Mouse (Mus musculus) heart, embryonic 13.5 days (tissue): ENCODE data around the gene Hrasls5. TPM values are rescaled to one million over a fixed set of nuclear protein-coding genes. Genes with fewer than 3 reads are reported as not detected.

Experiments
- ATAC-seq: fragments of 200-750 bp; cut with Nextera tagmentation; 2 replicates; pipeline ENCODE4 v1.8.0; 2017; ENCODE audit warnings: moderate TSS enrichment; ENCODE audit not compliant: insufficient number of reproducible peaks, low FRiP score, low TSS enrichment; ENCODE audit errors: extremely low read depth
- H3K27ac ChIP-seq: fragments of 300-500 bp; sonication (generic); replicated peaks from 2 replicates; pipeline ENCODE4 v1.5.1; 2015; ENCODE audit warnings: moderate library complexity, mild to moderate bottlenecking, inconsistent platforms
- H3K27me3 ChIP-seq: fragments of 300-500 bp; sonication (generic); replicated peaks from 2 replicates; pipeline ENCODE4 v1.6.1; 2015; ENCODE audit warnings: mild to moderate bottlenecking, inconsistent platforms
- H3K36me3 ChIP-seq: fragments of 300-500 bp; sonication (generic); 2 replicates; pipeline ENCODE4 v1.6.1; 2015; ENCODE audit warnings: mild to moderate bottlenecking, inconsistent platforms
- H3K4me1 ChIP-seq: fragments of 300-500 bp; sonication (generic); 2 replicates; pipeline ENCODE4 v1.6.1; 2015; ENCODE audit warnings: inconsistent platforms
- H3K4me2 ChIP-seq: fragments of 300-500 bp; sonication (generic); 2 replicates; pipeline ENCODE4 v1.6.1; 2015; ENCODE audit warnings: inconsistent platforms, mild to moderate bottlenecking, moderate library complexity
- H3K4me3 ChIP-seq: fragments of 300-500 bp; sonication (generic); 2 replicates; pipeline ENCODE4 v1.5.1; 2015; ENCODE audit warnings: moderate library complexity, mild to moderate bottlenecking, inconsistent platforms
- H3K9ac ChIP-seq: fragments of 300-500 bp; sonication (generic); 2 replicates; pipeline ENCODE4 v1.6.1; 2015; ENCODE audit warnings: inconsistent platforms, mild to moderate bottlenecking, moderate library complexity
- H3K9me3 ChIP-seq: fragments of 300-500 bp; sonication (generic); 2 replicates; pipeline ENCODE4 v1.6.1; 2016; ENCODE audit warnings: inconsistent platforms
- WGBS: fragments of 180-500 bp; shearing (Covaris S2); methylation state at CpG from one replicate; pipeline ENCODE4 v1.1.7; 2015; ENCODE audit warnings: mixed read lengths; 5-methylcytosine and 5-hydroxymethylcytosine counted together
- polyA plus RNA-seq: library from polyadenylated mRNA; unstranded; fragments of >200 nt; fragmentation: Nextera tagmentation; extraction: Ambion mirVana; gene quantifications from 2 replicates; pipeline ENCODE4 v1.2.1, GENCODE M21; 2015

Gene Hrasls5
- polyA plus RNA-seq, 1 experiment from 2014 or later: not detected

DNA sequence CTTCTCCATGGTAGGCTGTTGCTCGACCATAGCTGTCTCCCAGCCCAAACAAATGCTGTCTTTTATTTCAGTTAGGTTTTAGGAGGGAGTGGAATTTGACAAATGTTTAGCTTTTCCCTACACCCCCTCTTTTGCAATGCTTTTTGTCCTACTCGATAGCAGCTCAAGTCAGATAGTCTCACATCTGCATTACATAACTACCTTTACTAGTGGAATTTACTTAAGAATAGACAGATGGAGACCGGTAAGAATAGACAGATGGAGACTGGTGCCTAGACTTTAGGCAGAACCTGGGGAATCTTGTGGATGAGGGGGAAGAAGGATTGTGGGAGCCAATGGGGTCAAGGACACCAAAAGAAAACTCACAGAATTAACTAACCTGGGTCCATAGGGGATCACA lies 28.7 kb upstream of the Hrasls5 start:
- peaks cover 45% of the 10 kb centered on the region for H3K36me3 ChIP-seq
- no peaks in the 10 kb centered on the region for H3K27me3 ChIP-seq
- 0 out of 2 replicates have a peak overlapping the region, but pooled peaks have one; percentile 1 for H3K4me2 ChIP-seq
- no peak overlapping the region for H3K27ac ChIP-seq
- H3K9ac ChIP-seq: no peak overlapping the region
- no peak for ATAC-seq
- no peaks in the 10 kb centered on the region for H3K9me3 ChIP-seq
- no peak overlapping the region for H3K4me3 ChIP-seq
- 75% methylated on average over 3 of the region's 3 CpGs for WGBS
- H3K4me1 ChIP-seq: peaks cover 38% of the 10 kb centered on the region

DNA sequence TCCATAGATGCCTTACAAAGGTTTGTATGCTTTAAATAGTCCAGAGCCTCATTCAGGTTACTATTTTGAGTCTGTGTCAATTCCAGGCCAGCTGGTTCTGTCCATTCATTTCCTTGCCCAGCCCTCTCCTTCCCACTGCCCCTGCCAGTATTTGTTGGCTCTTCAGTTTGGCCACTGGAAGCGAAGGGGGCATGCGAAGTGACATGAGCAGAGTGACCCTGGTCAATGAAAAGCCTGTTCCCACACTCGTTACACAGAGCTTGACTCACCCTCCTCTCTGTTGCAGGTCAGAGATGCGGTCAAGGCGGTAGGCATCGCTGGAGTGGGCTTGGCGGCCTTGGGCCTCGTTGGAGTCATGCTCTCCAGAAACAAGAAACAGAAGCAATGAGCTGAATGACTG lies 27.1 kb upstream of the Hrasls5 start:
- Histone ChIP-seq H3K4me2 (no peak overlapping the region), H3K27me3 (no peaks in the 10 kb centered on the region), H3K9me3 (no peaks in the 10 kb centered on the region), H3K4me1 (peaks cover 36% of the 10 kb centered on the region), H3K36me3 (peaks cover 34% of the 10 kb centered on the region), H3K9ac (no peak overlapping the region), H3K4me3 (no peak overlapping the region), H3K27ac (peak overlapping the region; percentile 60)
- WGBS: 77% methylated on average over 8 of the region's 8 CpGs
- no peak; the same call in 1 of the 2 replicates for ATAC-seq

DNA sequence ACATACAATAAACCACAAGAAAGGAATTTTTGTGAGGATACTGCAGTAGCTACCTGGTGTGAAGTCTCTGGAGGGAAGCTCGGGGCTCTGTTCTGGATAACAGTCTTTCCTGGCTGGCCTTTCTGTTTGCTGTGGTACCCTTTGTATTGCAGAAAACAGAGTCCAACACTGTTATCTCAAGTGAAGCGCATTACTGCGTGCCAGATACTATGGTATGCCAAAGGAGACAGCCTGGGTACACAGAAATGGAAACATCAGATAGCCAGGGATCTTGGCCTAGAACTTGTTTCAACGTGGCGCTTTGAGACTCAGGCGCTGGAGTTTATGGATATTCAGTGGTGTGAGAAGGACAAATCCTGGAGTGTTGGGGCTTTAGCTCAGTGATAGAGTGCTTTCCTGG lies 26.6 kb upstream of the Hrasls5 start:
- H3K27ac ChIP-seq: peak overlapping the region; percentile 60; the same call in 1 of the 2 replicates
- H3K27me3 ChIP-seq: no peaks in the 10 kb centered on the region
- H3K4me2 ChIP-seq: no peak overlapping the region
- peaks cover 32% of the 10 kb centered on the region for H3K4me1 ChIP-seq
- ATAC-seq: no peak
- 59% methylated on average over 6 of the region's 6 CpGs for WGBS
- no peak overlapping the region for H3K9ac ChIP-seq
- no peak overlapping the region for H3K4me3 ChIP-seq
- H3K36me3 ChIP-seq: peaks cover 31% of the 10 kb centered on the region
- no peaks in the 10 kb centered on the region for H3K9me3 ChIP-seq

DNA sequence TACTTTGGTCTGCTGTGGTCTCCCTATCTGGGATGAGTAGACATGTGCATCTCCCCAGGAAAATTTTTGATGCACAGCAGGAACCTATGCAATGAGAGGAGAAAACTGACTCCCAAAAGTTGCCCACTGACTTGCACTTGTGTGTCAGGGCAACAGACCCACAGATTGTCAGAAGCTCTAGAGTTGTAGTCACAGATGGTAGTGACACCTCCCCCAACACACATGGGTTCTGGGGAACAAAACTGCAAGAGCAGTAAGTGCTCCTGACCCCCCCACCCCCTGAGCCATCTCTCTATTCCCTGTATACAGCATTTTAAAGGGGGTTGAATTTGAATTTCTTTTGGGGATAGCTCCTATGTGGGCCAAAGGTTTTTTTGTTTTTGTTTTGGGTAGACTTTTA lies 21.5 kb upstream of the Hrasls5 start:
- Histone ChIP-seq H3K27ac (no peak overlapping the region), H3K9me3 (no peaks in the 10 kb centered on the region), H3K4me3 (no peak overlapping the region), H3K36me3 (peaks cover 29% of the 10 kb centered on the region), H3K9ac (peak overlapping the region; percentile 19; the same call in 1 of the 2 replicates), H3K27me3 (no peaks in the 10 kb centered on the region), H3K4me2 (no peak overlapping the region), H3K4me1 (peaks cover 20% of the 10 kb centered on the region)
- no peak for ATAC-seq

DNA sequence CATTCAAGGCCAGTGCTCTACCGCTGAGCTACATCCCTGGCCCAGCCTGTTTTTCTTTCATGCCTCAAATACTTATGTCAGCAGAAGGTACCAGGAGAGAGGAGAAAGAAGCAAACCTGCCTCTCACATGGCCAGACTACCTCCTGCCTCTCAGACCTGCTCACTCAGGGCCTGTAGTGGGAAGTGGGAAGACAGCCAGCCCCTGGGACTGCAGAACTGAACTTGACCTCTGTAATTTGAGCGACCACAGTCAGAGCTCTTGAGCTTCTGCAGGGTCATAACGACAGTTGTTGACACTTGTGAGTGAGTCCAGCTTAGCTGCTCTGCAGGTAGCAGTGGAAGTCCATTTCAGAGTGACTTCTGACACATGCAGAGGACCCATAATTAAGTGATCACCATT lies 20.3 kb upstream of the Hrasls5 start:
- peak; percentile 70; the same call in 1 of the 2 replicates for ATAC-seq
- peak overlapping the region; percentile 33 for H3K27ac ChIP-seq

DNA sequence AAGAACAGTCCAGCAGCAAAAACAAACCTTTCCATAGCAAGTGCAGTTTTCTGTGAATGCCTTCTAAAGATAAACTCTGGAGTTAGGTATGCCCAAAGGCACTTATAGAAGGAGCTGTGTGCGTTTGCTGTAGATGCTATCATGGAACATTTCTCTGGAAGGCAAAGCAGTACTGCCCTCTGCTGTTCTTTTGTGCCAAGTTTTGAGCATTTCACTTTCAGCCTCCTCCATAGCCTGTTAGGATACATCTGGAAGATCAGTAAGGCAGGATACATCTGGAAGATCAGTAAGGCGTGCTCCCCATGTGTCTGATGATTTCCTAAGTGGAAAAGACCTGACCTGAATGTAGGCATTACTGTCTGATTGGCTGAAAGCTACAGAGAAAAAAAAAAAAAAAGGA lies 16.8 kb upstream of the Hrasls5 start:
- no peak overlapping the region for H3K4me3 ChIP-seq
- 8% methylated on average over 2 of the region's 2 CpGs for WGBS
- ATAC-seq: no peak

More for the DNA sequence above, 20.3 kb upstream of the Hrasls5 start:
- Histone ChIP-seq H3K36me3 (peaks cover 18% of the 10 kb centered on the region), H3K4me2 (no peak overlapping the region), H3K9ac (no peak overlapping the region), H3K4me3 (no peak overlapping the region), H3K9me3 (no peaks in the 10 kb centered on the region), H3K27me3 (no peaks in the 10 kb centered on the region), H3K4me1 (peaks cover 17% of the 10 kb centered on the region)
- WGBS: 25% methylated on average over 3 of the region's 3 CpGs

DNA sequence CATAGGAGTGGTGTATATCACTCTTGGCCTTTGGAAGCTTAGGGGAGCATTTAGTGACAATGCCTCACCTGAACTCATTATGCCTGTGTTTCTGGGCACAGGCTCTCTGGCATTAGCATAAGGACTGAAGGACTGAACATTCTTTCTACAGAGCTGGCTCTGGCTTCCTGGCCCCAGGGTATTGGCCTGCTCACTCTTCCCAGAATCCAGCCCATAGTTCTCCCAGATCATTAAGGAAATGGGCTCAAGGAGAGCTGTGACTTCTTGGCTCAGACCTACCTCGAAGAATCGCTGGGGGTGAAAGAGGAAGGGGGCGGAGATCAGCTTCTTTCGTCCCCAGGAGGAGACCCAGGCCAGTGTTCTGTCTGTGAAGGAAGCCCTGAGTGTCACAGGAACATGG lies 13.9 kb upstream of the Hrasls5 start:
- Histone ChIP-seq H3K27me3 (peaks cover under 1% of the 10 kb centered on the region; the same call in 1 of the 2 replicates), H3K4me3 (no peak overlapping the region), H3K9me3 (no peaks in the 10 kb centered on the region), H3K4me1 (no peaks in the 10 kb centered on the region), H3K27ac (no peak overlapping the region), H3K9ac (no peak overlapping the region), H3K4me2 (no peak overlapping the region), H3K36me3 (no peaks in the 10 kb centered on the region)
- no peak for ATAC-seq
- WGBS: 55% methylated on average over 4 of the region's 4 CpGs

More for the DNA sequence above, 16.8 kb upstream of the Hrasls5 start:
- H3K9me3 ChIP-seq: no peaks in the 10 kb centered on the region
- H3K4me2 ChIP-seq: no peak overlapping the region
- no peak overlapping the region for H3K9ac ChIP-seq
- H3K27me3 ChIP-seq: no peaks in the 10 kb centered on the region
- no peak overlapping the region for H3K27ac ChIP-seq
- no peaks in the 10 kb centered on the region for H3K36me3 ChIP-seq
- H3K4me1 ChIP-seq: peaks cover 17% of the 10 kb centered on the region

DNA sequence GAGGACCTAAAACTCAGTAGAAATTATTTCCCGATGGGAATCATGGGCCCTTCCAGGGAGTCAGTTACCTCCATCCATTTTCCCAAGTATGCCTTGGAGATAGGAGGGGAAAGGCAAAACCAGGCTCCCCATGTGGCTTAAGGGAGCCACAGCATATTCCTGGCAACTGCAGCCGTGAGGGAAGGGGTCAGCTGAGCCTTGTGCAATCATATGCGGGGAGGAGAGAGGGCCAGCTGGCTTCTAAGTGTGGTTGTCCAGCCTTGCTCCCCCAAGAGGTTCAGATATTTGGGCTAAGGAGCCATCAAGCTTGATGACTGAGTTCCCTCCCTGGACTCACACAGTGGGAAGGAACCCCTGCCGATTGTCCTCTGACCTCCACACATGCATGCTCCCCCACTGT lies 10.8 kb upstream of the Hrasls5 start:
- H3K9me3 ChIP-seq: no peaks in the 10 kb centered on the region
- H3K4me3 ChIP-seq: no peak overlapping the region
- no peak overlapping the region for H3K4me2 ChIP-seq
- H3K27me3 ChIP-seq: peaks cover 3% of the 10 kb centered on the region; the same call in 1 of the 2 replicates
- no peak overlapping the region for H3K9ac ChIP-seq
- H3K27ac ChIP-seq: no peak overlapping the region
- ATAC-seq: no peak
- H3K36me3 ChIP-seq: no peaks in the 10 kb centered on the region
- WGBS: 75% methylated on average over 4 of the region's 4 CpGs
- H3K4me1 ChIP-seq: peaks cover 10% of the 10 kb centered on the region

DNA sequence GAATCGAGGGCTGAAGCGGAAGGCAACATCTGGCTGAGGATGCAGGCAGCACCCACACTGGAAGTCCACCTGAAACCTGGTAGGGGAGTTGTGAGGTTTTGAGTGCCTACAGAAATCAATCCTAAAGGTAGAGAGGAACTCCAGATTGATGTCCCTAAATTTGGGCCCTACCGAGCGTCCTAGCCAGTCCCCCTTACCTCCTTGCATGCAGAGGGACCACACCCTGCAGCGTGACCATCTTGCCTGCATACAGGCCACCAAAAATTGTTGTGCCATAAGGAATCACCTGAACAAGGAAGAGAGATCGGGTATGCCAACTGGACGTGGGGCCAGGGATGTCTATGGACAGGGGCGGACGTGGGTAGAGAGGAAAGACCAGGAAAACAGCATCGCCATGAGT lies 8.2 kb upstream of the Hrasls5 start:
- 85% methylated on average over 10 of the region's 10 CpGs for WGBS

DNA sequence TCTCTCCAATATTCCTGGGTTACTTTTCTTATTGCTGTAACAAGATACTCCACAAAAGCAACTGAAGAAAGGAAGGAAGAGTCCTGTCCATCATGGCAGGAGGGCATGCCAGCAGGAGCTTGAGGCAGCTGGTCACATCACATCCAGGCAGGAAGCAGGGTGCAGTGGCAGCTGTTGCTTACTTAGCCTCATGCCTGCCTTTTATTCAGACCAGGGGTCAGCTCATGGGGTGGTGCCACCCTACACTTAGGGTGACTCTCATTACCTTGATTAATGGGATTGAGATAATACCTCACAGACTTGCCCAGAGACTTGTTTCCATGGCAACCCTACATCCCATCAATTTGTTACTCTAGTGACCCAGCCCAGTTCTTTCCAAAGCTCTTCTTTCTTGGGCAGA lies 7.3 kb upstream of the Hrasls5 start:
- no peaks in the 10 kb centered on the region for H3K9me3 ChIP-seq
- no peak overlapping the region for H3K4me3 ChIP-seq
- no peak overlapping the region for H3K4me2 ChIP-seq
- H3K4me1 ChIP-seq: peaks cover 23% of the 10 kb centered on the region
- H3K9ac ChIP-seq: no peak overlapping the region
- ATAC-seq: no peak
- H3K27me3 ChIP-seq: peaks cover 13% of the 10 kb centered on the region; the same call in 1 of the 2 replicates
- H3K36me3 ChIP-seq: no peaks in the 10 kb centered on the region
- no peak overlapping the region for H3K27ac ChIP-seq

More for the DNA sequence above, 8.2 kb upstream of the Hrasls5 start:
- no peak for ATAC-seq
- H3K9ac ChIP-seq: no peak overlapping the region
- H3K9me3 ChIP-seq: no peaks in the 10 kb centered on the region
- H3K27me3 ChIP-seq: peaks cover 10% of the 10 kb centered on the region; the same call in 1 of the 2 replicates
- H3K36me3 ChIP-seq: no peaks in the 10 kb centered on the region
- H3K27ac ChIP-seq: no peak overlapping the region
- H3K4me3 ChIP-seq: no peak overlapping the region
- H3K4me2 ChIP-seq: no peak overlapping the region
- peaks cover 23% of the 10 kb centered on the region for H3K4me1 ChIP-seq

DNA sequence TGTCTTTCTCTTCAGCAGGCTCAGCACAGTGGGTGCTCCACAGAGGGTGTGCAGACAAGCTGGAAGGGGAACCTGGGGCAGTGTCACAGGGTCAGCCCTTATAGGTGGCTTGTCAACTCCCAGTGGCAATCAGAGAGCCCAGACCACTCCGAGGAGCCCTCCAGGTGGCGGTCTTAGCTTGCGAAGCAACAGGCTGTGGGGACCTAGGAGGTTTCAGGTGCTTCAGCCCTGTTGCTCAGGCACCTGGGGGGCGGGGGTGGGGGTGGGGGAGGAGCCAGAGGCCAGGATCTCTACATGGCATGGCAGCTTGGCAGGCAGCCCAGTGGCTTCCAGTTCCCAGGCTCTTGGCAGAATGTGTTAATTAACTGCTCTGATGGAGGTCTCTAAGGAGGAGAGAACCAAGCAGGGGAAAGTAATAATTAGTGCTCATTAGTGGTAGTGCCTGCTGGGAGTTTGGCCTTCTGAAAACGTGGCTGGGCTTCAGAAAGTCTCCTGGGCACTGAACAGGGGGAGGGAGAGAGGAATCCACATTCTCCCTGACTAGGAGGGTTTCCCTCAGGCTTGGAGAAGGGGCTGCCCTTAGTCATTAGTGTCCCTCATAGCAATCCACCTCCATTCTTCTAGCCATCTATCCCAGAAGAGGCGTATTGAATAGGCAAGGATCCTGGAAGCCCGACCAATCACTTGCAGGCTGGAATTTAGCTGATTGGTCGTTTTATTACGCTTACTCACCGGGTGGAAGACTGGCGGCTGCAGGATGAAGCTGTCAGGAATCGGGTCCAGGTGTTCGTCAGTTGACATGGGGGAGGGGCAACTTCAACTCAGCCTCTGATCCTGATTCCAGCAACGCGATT lies 6.2 kb upstream of the Hrasls5 start:
- Histone ChIP-seq H3K36me3 (no peaks in the 10 kb centered on the region), H3K4me2 (peak overlapping the region; percentile 74), H3K9me3 (no peaks in the 10 kb centered on the region), H3K27me3 (peaks cover 23% of the 10 kb centered on the region), H3K9ac (peak overlapping the region; percentile 64), H3K4me3 (peak overlapping the region; percentile 41), H3K4me1 (peaks cover 23% of the 10 kb centered on the region), H3K27ac (no peak overlapping the region)
- 3% methylated on average over 15 of the region's 15 CpGs for WGBS
- no peak; the same call in 1 of the 2 replicates for ATAC-seq
